20 mouse cellular contexts compared by ENCODE assay signal in the genomic region with DNA sequence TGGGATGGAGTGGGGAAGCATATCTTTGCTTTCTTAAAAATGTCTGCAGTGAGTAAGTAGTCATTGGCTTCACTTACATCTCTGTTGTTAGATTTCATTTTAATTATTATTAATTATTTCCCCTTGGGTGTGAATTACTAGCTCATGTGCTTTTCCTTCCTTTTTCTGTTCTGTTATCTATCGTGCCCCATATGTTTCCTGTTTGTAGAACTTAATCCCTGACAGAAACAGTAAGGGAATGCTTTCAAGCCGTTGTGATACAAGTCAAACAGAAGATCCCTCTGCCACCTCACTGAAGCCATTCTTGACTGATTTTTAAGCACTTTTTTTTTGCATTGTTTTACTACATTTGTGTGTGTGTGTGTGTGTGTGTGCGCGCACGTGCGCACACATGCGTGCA.
"Had no signal": no experiment of that assay in that cellular context is flagged by ENCODE, and none has a peak within 500 bp of the region (broad histone marks: within the 10 kb centered on the region; RNA-seq: fewer than 3 reads in every experiment).

No protein-coding gene starts in this region.

- H3K4me3 ChIP-seq: kidney, embryonic 15.5 days; left cerebral cortex, adult 2 months; midbrain, embryonic 12.5 days; midbrain, embryonic 15.5 days; neural tube, embryonic 12.5 days; neural tube, embryonic 15.5 days had no signal

- H3K9ac ChIP-seq: kidney, embryonic 15.5 days; liver, embryonic 14.5 days; liver, postnatal 0 days; midbrain, embryonic 12.5 days; midbrain, embryonic 15.5 days; neural tube, embryonic 12.5 days; neural tube, embryonic 15.5 days had no signal

- H3K4me1 ChIP-seq: kidney, embryonic 15.5 days; midbrain, embryonic 12.5 days; midbrain, embryonic 15.5 days; neural tube, embryonic 12.5 days; neural tube, embryonic 15.5 days had no signal

- ATAC-seq: liver, postnatal 0 days; midbrain, embryonic 15.5 days had no signal

- H3K4me2 ChIP-seq: kidney, embryonic 15.5 days; midbrain, embryonic 12.5 days; midbrain, embryonic 15.5 days; neural tube, embryonic 12.5 days; neural tube, embryonic 15.5 days had no signal

- H3K27me3 ChIP-seq: kidney, embryonic 15.5 days; midbrain, embryonic 12.5 days; midbrain, embryonic 15.5 days; neural tube, embryonic 12.5 days; neural tube, embryonic 15.5 days had no signal

- H3K9me3 ChIP-seq: kidney, embryonic 15.5 days; midbrain, embryonic 12.5 days; midbrain, embryonic 15.5 days; neural tube, embryonic 12.5 days; neural tube, embryonic 15.5 days had no signal

- DNase-seq: kidney, adult 11 months; kidney, adult 8-10 months; kidney, postnatal 10 days; kidney, postnatal 36 days; layer of hippocampus, postnatal 36 days; liver, postnatal 0 days; right cerebral cortex, adult 18-20 months; right cerebral cortex, postnatal 14 days; right cerebral cortex, postnatal 4 days; thymus, adult 2 months; thymus, postnatal 14 days; thymus, postnatal 4 days had no signal

- H3K36me3 ChIP-seq: kidney, embryonic 15.5 days; midbrain, embryonic 12.5 days; midbrain, embryonic 15.5 days; neural tube, embryonic 12.5 days; neural tube, embryonic 15.5 days had no signal

- H3K27ac ChIP-seq: kidney, embryonic 15.5 days; left cerebral cortex, adult 2 months; liver, embryonic 14.5 days; midbrain, embryonic 12.5 days; midbrain, embryonic 15.5 days; neural tube, embryonic 12.5 days; neural tube, embryonic 15.5 days; stomach, postnatal 0 days had no signal
